Mouse (Mus musculus) hindbrain, embryonic 14.5 days (tissue): ENCODE measurements around the gene Mphosph6. TPM values are rescaled to one million over a fixed set of nuclear protein-coding genes. Genes with fewer than 3 reads are reported as not detected.

ENCODE experiments used
- ATAC-seq: fragments of 200-750 bp; cut with Nextera tagmentation; 2 replicates; pipeline ENCODE4 v1.8.0; 2017; ENCODE audit warnings: moderate number of reproducible peaks, mild to moderate bottlenecking, moderate TSS enrichment, moderate library complexity; ENCODE audit not compliant: low FRiP score
- DNase-seq: peaks from one replicate; pipeline ENCODE4 v3.0.0-alpha.2; 2015; ENCODE audit warnings: low spot score
- H3K27ac ChIP-seq: fragments of 300-500 bp; sonication (generic); 2 replicates; pipeline ENCODE4 v1.5.1; 2014; ENCODE audit warnings: mild to moderate bottlenecking, moderate library complexity
- H3K27me3 ChIP-seq: fragments of 300-500 bp; sonication (generic); 2 replicates; pipeline ENCODE4 v1.6.1; 2014; ENCODE audit warnings: mild to moderate bottlenecking, low read length, mixed read lengths; ENCODE audit not compliant: control insufficient read depth, insufficient read depth
- H3K36me3 ChIP-seq: fragments of 300-500 bp; sonication (generic); replicated peaks from 2 replicates; pipeline ENCODE4 v1.6.1; 2014; ENCODE audit not compliant: control insufficient read depth, insufficient read depth
- H3K4me1 ChIP-seq: fragments of 300-500 bp; sonication (generic); replicated peaks from 2 replicates; pipeline ENCODE4 v1.6.1; 2014; ENCODE audit warnings: antibody characterized with exemption, low read length, mixed read lengths; ENCODE audit not compliant: control insufficient read depth, insufficient read depth
- H3K4me2 ChIP-seq: fragments of 300-500 bp; sonication (generic); replicated peaks from 2 replicates; pipeline ENCODE4 v1.6.1; 2014; ENCODE audit warnings: mild to moderate bottlenecking, moderate library complexity
- H3K4me3 ChIP-seq: fragments of 300-500 bp; sonication (generic); replicated peaks from 2 replicates; pipeline ENCODE4 v1.5.1; 2014; ENCODE audit warnings: mild to moderate bottlenecking, low read length
- H3K9ac ChIP-seq: fragments of 300-500 bp; sonication (generic); 2 replicates; pipeline ENCODE4 v1.6.1; 2014
- H3K9me3 ChIP-seq: fragments of 300-500 bp; sonication (generic); 2 replicates; pipeline ENCODE4 v1.6.1; 2016; ENCODE audit warnings: low read length; ENCODE audit not compliant: control insufficient read depth
- WGBS: fragments of 180-500 bp; shearing (Covaris S2); extraction: QIAGEN DNeasy Blood & Tissue Kit; methylation state at CpG from one replicate; pipeline ENCODE4 v1.1.7; 2014; 5-methylcytosine and 5-hydroxymethylcytosine counted together
- polyA plus RNA-seq: library from polyadenylated mRNA; unstranded; fragments of >200 nt; fragmentation: Nextera tagmentation; extraction: Ambion mirVana; gene quantifications from 2 replicates; pipeline ENCODE4 v1.2.1, GENCODE M21; 2014

The Mphosph6 gene
- polyA plus RNA-seq: 28.1 and 30.8 TPM in 2 replicates

- H3K4me2 ChIP-seq: peak within 1 kb of the TSS; percentile 79
- ATAC-seq (peak; percentile 99), DNase-seq (peak; percentile 99)
- under 1% methylated on average over 65 of the region's 65 CpGs for WGBS
- H3K4me1 ChIP-seq: peaks cover 9% of the 10 kb centered on the region
- H3K36me3 ChIP-seq: peaks cover 25% of the 10 kb centered on the region
- peak within 1 kb of the TSS; percentile 72 for H3K9ac ChIP-seq
- peak within 1 kb of the TSS; percentile 65 for H3K4me3 ChIP-seq
- peak within 1 kb of the TSS; percentile 81 for H3K27ac ChIP-seq
- H3K27me3 ChIP-seq: no peaks in the 10 kb centered on the region
- no peaks in the 10 kb centered on the region for H3K9me3 ChIP-seq
Measured at GRCm38 (mm10) chr8:117801443-117802298, at the start of gene Mphosph6. TSS of gene Mphosph6 (minus strand) at chr8:117801943.

DNA sequence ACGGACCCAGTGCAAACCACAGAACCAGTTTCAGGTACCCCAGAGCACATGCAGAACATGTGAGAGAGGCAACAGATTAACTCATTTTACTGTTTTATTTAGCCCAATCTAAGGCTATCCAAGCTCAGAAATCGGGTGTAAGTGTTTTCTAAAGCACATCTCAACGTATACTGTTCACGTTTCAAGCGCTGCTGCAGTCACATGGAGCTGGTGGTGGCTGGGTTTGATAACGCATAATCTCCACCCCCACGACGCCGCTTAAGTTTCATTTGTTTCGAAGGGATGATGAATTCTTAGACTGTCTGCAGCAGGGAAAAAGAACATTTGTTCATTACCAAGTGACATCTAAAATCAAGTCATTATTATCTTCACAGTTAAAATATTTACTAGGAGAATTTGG, 48.7 kb upstream of the Mphosph6 start:
- Histone ChIP-seq H3K9ac (no peak overlapping the region), H3K4me3 (no peak overlapping the region), H3K9me3 (no peaks in the 10 kb centered on the region), H3K27me3 (no peaks in the 10 kb centered on the region), H3K4me1 (no peaks in the 10 kb centered on the region), H3K27ac (no peak overlapping the region), H3K36me3 (no peaks in the 10 kb centered on the region), H3K4me2 (no peak overlapping the region)
- ATAC-seq (no peak), DNase-seq (no peak)
- 76% methylated on average over 10 of the region's 10 CpGs for WGBS

DNA sequence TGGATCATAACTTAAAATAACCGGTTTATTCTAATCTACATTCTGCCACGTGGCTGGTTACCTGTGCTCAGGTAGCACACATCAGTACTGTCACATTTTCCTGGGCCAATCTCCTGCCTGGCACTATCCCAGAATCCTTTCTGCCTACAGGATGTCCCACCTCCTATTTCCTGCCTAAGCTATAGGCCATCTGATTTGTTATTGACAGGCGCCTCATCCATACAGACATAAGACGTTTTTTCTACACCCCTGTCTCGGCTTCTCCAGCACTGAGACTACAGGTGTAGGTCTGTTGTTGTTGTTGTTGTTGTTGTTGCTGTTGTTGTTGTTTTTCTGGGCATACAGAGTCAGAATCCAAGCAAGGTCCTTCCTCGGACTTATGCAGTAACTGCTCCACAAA, 46.1 kb upstream of the Mphosph6 start:
- 93% methylated on average over 6 of the region's 6 CpGs for WGBS
- Histone ChIP-seq H3K27ac (no peak overlapping the region), H3K4me2 (no peak overlapping the region), H3K27me3 (no peaks in the 10 kb centered on the region), H3K36me3 (no peaks in the 10 kb centered on the region), H3K9me3 (peaks cover 5% of the 10 kb centered on the region; the same call in 1 of the 2 replicates), H3K9ac (no peak overlapping the region), H3K4me1 (no peaks in the 10 kb centered on the region), H3K4me3 (no peak overlapping the region)
- DNase-seq (no peak), ATAC-seq (no peak)

- Histone ChIP-seq H3K4me2 (no peak overlapping the region), H3K36me3 (no peaks in the 10 kb centered on the region), H3K9me3 (peaks cover 5% of the 10 kb centered on the region; the same call in 1 of the 2 replicates), H3K27me3 (no peaks in the 10 kb centered on the region), H3K4me3 (no peak overlapping the region), H3K27ac (no peak overlapping the region), H3K9ac (no peak overlapping the region), H3K4me1 (no peaks in the 10 kb centered on the region)
- 87% methylated on average over 8 of the region's 8 CpGs for WGBS
- no peak for DNase-seq
- ATAC-seq: no peak
Measured at GRCm38 (mm10) chr8:117843694-117844093, 42.0 kb upstream of the Mphosph6 start.

GRCm38 (mm10) chr8:117813524-117813923, 11.8 kb upstream of the Mphosph6 start:
- ATAC-seq: no peak
- H3K4me1 ChIP-seq: no peaks in the 10 kb centered on the region
- H3K4me3 ChIP-seq: no peak overlapping the region
- H3K9me3 ChIP-seq: no peaks in the 10 kb centered on the region
- H3K27me3 ChIP-seq: no peaks in the 10 kb centered on the region
- DNase-seq: no peak
- H3K4me2 ChIP-seq: no peak overlapping the region
- H3K27ac ChIP-seq: no peak overlapping the region
- 51% methylated on average over 4 of the region's 4 CpGs for WGBS
- H3K36me3 ChIP-seq: no peaks in the 10 kb centered on the region
- no peak overlapping the region for H3K9ac ChIP-seq

GRCm38 (mm10) chr8:117810676-117811075, 8.9 kb upstream of the Mphosph6 start:
- Histone ChIP-seq H3K9ac (no peak overlapping the region), H3K36me3 (no peaks in the 10 kb centered on the region), H3K4me3 (no peak overlapping the region), H3K27ac (no peak overlapping the region), H3K27me3 (no peaks in the 10 kb centered on the region), H3K4me1 (no peaks in the 10 kb centered on the region), H3K4me2 (no peak overlapping the region), H3K9me3 (no peaks in the 10 kb centered on the region)
- no peak for ATAC-seq
- no peak for DNase-seq
- 90% methylated on average over 2 of the region's 2 CpGs for WGBS

DNA sequence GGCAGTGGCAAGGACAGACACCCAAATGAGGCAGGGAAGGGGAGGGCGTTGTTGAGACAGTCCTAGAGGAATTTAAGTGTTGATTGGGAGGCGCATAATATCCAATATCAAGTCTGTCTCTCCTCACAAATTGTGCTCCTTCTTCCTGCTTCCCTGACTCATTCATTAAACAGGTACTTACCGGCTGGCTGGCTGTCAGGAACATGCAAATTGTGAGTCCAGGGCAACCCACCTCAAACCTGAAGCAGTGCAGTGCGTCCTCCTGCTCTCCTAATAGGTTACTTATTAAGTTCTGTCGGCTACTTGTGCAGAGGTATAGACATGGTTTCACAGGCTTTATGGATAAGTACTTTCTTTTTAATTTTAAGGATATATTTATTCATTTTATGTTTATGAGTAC, 3.7 kb upstream of the Mphosph6 start:
- Histone ChIP-seq H3K27me3 (no peaks in the 10 kb centered on the region), H3K4me1 (peaks cover 5% of the 10 kb centered on the region), H3K9ac (no peak overlapping the region), H3K27ac (no peak overlapping the region), H3K9me3 (no peaks in the 10 kb centered on the region), H3K4me3 (no peak overlapping the region), H3K4me2 (no peak overlapping the region), H3K36me3 (no peaks in the 10 kb centered on the region)
- WGBS: 67% methylated on average over 5 of the region's 5 CpGs
- DNase-seq (no peak), ATAC-seq (no peak)

DNA sequence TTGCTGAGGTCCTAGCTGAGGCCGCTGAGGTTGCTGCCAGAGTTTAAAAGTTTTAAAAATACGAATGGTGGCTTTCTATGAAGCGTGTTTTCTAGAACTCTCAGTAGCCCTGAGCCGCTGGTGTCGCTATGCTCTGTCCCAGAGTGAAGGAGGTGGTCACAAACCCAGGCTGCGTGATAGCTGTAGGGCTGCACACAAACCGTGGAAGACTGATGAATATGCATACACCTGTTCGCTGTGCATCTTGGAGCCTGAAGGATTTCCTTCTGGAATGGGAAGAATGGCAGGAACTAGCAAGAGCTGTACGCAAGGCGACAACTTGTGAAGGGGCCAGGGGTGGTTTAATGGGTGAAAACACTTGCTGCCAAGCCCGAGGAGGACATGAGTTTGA, 551 bp upstream of the Mphosph6 start:
- DNase-seq (no peak), ATAC-seq (peak; percentile 59)
- Histone ChIP-seq H3K9ac (peak overlapping the region; percentile 72), H3K36me3 (peaks cover 18% of the 10 kb centered on the region), H3K4me1 (peaks cover 9% of the 10 kb centered on the region), H3K4me2 (peak overlapping the region; percentile 79), H3K9me3 (no peaks in the 10 kb centered on the region), H3K27ac (0 out of 2 replicates have a peak overlapping the region, but pooled peaks have one; percentile 16), H3K4me3 (peak overlapping the region; percentile 65), H3K27me3 (no peaks in the 10 kb centered on the region)
- 1% methylated on average over 11 of the region's 11 CpGs for WGBS

GRCm38 (mm10) chr8:117798066-117798465, 3.7 kb downstream of the Mphosph6 start:
- peaks cover 46% of the 10 kb centered on the region for H3K36me3 ChIP-seq
- H3K9me3 ChIP-seq: no peaks in the 10 kb centered on the region
- 98% methylated on average over 2 of the region's 2 CpGs for WGBS
- peaks cover 16% of the 10 kb centered on the region for H3K4me1 ChIP-seq
- ATAC-seq (no peak), DNase-seq (no peak)
- H3K27me3 ChIP-seq: no peaks in the 10 kb centered on the region
- no peak overlapping the region for H3K27ac ChIP-seq
- H3K9ac ChIP-seq: no peak overlapping the region
- no peak overlapping the region for H3K4me3 ChIP-seq
- H3K4me2 ChIP-seq: no peak overlapping the region
